Mouse (Mus musculus): ENCODE measurements around the gene Gm20696.

Gene Gm20696

GRCm38 (mm10) chr6:99221147-99221546 is 445.4 kb downstream of the Gm20696 start:
- in situ Hi-C loops (cut with MboI, MseI) = no loop called here

DNA sequence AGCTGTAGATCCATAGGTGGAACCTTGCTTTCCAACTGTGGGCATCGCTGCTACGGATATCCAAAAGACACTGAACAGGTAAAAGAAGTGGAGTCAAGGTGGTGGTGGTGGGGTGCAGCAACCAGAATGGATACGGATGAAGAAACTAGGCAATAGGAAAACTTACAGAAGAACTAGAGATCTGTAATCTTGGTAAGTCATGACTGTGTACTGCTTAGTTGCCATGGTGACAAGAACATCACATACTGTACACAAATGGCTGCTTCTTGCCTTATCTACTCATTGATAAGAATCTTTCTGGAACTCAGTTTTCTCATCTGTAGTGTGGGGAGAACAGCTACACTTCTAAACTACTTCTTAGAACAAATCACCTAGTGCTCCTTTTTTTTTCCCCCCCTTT is 446.1 kb downstream of the Gm20696 start:
- in situ Hi-C loops (cut with MboI, MseI) = no loop called here

DNA sequence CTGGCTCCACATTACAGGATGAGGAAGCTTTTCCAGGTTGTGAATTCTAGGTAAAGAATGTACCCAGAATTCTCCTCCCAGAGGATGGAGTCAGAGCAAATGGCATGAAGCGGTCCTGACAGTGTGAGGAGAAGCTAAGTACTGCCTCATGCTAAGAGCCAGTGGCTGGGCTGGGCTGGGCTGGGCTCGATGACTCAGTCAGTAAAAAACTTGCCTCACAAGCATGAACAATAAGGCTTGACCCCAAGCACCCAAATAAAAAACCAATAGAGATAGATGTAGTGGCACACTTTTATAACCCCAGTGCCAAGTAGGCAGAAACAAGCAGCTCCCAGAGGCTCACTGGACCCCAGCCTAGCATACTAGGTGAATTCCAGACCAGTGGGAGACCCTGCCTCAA is 448.8 kb downstream of the Gm20696 start:
- in situ Hi-C loops (cut with MboI, MseI) = loop anchor here (10.0 kb wide), 1 partner anchor 693 kb away; no protein-coding TSS in a partner anchor

GRCm38 (mm10) chr6:99217155-99217554 is 449.4 kb downstream of the Gm20696 start:
- in situ Hi-C loops (cut with MboI, MseI) = loop anchor here (10.0 kb wide), 1 partner anchor 692 kb away; no protein-coding TSS in a partner anchor

GRCm38 (mm10) chr6:99212461-99212860 is 454.1 kb downstream of the Gm20696 start:
- in situ Hi-C loops (cut with MboI, MseI) = loop anchor here (10.0 kb wide), 1 partner anchor 688 kb away; no protein-coding TSS in a partner anchor

DNA sequence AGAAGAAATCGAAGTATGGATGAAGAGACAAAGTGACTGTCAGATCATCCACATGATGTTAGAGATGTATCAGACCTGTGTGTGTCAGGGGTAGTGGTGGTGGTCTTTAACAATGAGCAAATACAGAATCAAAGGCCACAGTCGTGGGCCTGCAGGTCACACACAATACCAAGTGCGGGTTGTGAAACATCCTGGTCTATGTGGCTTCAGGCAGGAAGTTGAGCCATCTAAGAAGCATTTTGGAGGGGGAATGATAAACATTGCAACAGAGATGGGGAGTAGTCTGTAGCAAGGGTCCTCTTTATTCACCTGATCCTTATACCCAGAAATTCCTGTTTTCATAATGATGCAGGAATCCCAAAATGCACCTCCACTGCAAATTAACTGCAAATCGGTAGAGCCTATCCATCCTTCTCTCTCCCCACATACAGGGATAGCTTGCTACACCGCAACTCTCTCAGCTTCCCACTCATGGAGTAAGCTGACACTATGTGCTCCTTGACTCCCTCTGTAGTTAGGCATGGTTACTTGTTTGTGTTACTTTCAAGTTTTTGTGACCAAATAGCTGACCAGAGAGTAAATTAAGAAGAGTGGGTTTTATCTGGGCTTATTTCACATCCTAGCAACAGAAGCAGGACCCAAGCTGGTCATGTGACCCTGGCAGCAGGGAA is 454.8 kb downstream of the Gm20696 start:
- in situ Hi-C loops (cut with MboI, MseI) = loop anchor here (10.0 kb wide), 1 partner anchor 687 kb away; no protein-coding TSS in a partner anchor

DNA sequence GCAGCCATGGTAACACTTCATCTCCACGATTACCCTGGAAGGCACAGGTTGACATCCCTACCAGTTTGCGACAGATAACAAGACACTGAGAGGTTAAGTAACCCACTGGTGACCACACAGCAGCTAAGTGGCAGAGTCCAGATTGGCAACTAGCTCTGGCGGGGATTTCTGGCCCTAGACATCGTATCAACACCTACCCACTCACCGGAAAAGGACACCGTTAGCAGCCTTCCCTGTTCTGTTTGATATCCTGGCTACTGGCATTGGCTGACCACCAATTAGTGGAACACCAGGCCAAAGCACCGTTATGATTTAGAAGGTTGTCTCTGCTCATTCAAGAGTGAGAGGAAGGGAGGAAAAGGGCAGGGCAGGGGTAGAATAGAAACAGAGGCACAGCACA is 456.4 kb downstream of the Gm20696 start:
- in situ Hi-C loops (cut with MboI, MseI) = loop anchor here (10.0 kb wide), 1 partner anchor 685 kb away; no protein-coding TSS in a partner anchor
